Mouse (Mus musculus) E14TG2a.4 (cell line): ENCODE data around the gene Nudcd3.

ENCODE experiments used
- CTCF ChIP-seq: conservative IDR thresholded peaks from 2 replicates; pipeline ENCODE4 v1.5.1; 2014; ENCODE audit warnings: low read length
- NANOG ChIP-seq: IDR thresholded peaks from 2 replicates; pipeline ENCODE4 v1.6.1; 2014; ENCODE audit warnings: borderline replicate concordance, low read length, mixed read lengths
- POU5F1 ChIP-seq: IDR thresholded peaks from 2 replicates; pipeline ENCODE4 v1.6.1; 2014; ENCODE audit warnings: low read length, borderline replicate concordance

DNA sequence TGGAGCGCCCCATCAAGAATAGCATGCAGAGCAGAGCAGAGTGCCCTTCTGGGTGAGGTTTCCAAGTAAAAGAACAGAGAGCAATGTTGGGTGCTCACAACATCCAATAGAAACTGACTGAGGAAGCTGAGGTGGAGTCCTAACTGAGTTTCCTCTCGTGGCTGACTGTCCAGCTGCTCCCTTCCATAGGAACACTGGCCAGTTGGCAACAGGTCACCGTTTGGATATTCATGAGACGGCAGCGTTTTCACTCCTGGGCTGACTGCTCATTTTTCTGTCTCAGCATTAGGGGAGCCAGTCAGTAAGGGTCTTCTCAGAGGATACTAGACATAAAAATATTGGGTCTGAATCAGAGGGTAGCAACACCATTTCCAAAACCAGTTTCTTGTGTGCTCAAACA is 43.6 kb downstream of the Nudcd3 start:
- TF ChIP-seq CTCF (no peak), POU5F1 (no peak), NANOG (no peak)
